Comparison of ENCODE assay signal across 16 mouse cellular contexts in genomic region chr5:105599315-105599714, GRCm38 (mm10).
DNase-seq lines count a peak whose midpoint lies in the region; ATAC-seq lines count a peak whose summit lies in the region.
"Had no signal": no experiment of that assay in that cellular context is flagged by ENCODE, and none has a peak within 500 bp of the region (broad histone marks: within the 10 kb centered on the region; RNA-seq: fewer than 3 reads in every experiment).

No protein-coding gene starts in this region.

- no peak for ATAC-seq in heart, embryonic 14.5 days (ENCODE audit: insufficient number of reproducible peaks, insufficient read depth, low FRiP score, low read depth)
- no peak for ATAC-seq in liver, embryonic 13.5 days (ENCODE audit: low read depth)
- no peak for ATAC-seq in liver, embryonic 11.5 days (replicated peaks; ENCODE audit: low FRiP score)
- no peak for ATAC-seq in liver, embryonic 15.5 days (ENCODE audit: insufficient read depth)
- ATAC-seq: midbrain, embryonic 16.5 days had no signal

- DNase-seq in heart, adult 18-20 months: no peak
- no peak for DNase-seq in liver, embryonic 13.5 days
- DNase-seq in liver, embryonic 11.5 days (ENCODE audit: low spot score): no peak
- DNase-seq in thymus, adult 18-20 months: no peak
- DNase-seq: cerebellum, adult 9-10 months; gastrocnemius, postnatal 25 days; right cerebral cortex, adult 18-20 months had no signal

- peak overlapping the region; percentile 54 to 55 for H3K27ac ChIP-seq in heart, embryonic 14.5 days (replicated peaks in 1 of 2; ENCODE audit: control insufficient read depth in 1 of 2, insufficient read depth in 1 of 2, low read depth in 2 of 2, low read length in 2 of 2)
- H3K27ac ChIP-seq in liver, embryonic 13.5 days: peak overlapping the region; percentile 29; the same call in 1 of the 2 replicates
- H3K27ac ChIP-seq in liver, embryonic 11.5 days (ENCODE audit: low read depth, low read length): no peak overlapping the region
- peak overlapping the region; percentile 96 for H3K27ac ChIP-seq in brown adipose tissue, adult 24 weeks (replicated peaks; ENCODE audit: low read depth, low read length)
- H3K27ac ChIP-seq in liver, embryonic 15.5 days (replicated peaks): 0 out of 2 replicates have a peak overlapping the region, but pooled peaks have one; percentile 29
- H3K27ac ChIP-seq: forebrain, embryonic 12.5 days; hindbrain, embryonic 13.5 days; intestine, embryonic 15.5 days; left cerebral cortex, adult 2 months; limb, embryonic 10.5 days had no signal

- 65% methylated on average over 4 of the region's 4 CpGs for WGBS in heart, embryonic 14.5 days
- 52% methylated on average over 4 of the region's 4 CpGs for WGBS in liver, embryonic 13.5 days (ENCODE audit: insufficient replicate concordance)
- 65% methylated on average over 4 of the region's 4 CpGs for WGBS in liver, embryonic 11.5 days
- WGBS in liver, embryonic 15.5 days (ENCODE audit: insufficient replicate concordance): 58% methylated on average over 4 of the region's 4 CpGs

- H3K9ac ChIP-seq in heart, embryonic 14.5 days (ENCODE audit: low read length): no peak overlapping the region
- no peak overlapping the region for H3K9ac ChIP-seq in liver, embryonic 13.5 days
- no peak overlapping the region for H3K9ac ChIP-seq in liver, embryonic 11.5 days (ENCODE audit: low read depth, low read length)
- H3K9ac ChIP-seq in liver, embryonic 15.5 days: no peak overlapping the region
- H3K9ac ChIP-seq: forebrain, embryonic 12.5 days; hindbrain, embryonic 13.5 days; intestine, embryonic 15.5 days had no signal

- no peaks in the 10 kb centered on the region for H3K27me3 ChIP-seq in heart, embryonic 14.5 days (ENCODE audit: control insufficient read depth, insufficient read depth, low read length)
- no peaks in the 10 kb centered on the region for H3K27me3 ChIP-seq in liver, embryonic 13.5 days
- no peaks in the 10 kb centered on the region for H3K27me3 ChIP-seq in liver, embryonic 11.5 days (replicated peaks; ENCODE audit: control insufficient read depth, insufficient read depth, low read length)
- H3K27me3 ChIP-seq in liver, embryonic 15.5 days: no peaks in the 10 kb centered on the region
- H3K27me3 ChIP-seq: forebrain, embryonic 12.5 days; hindbrain, embryonic 13.5 days; intestine, embryonic 15.5 days had no signal

- H3K4me1 ChIP-seq in heart, embryonic 14.5 days (ENCODE audit: control insufficient read depth in 2 of 2, insufficient read depth in 2 of 2, low read length in 2 of 2): peaks cover 6 to 24% of the 10 kb centered on the region in 2 experiments; a peak in 3 of 4 replicates
- H3K4me1 ChIP-seq in liver, embryonic 13.5 days (replicated peaks): peaks cover 17% of the 10 kb centered on the region
- no peaks in the 10 kb centered on the region for H3K4me1 ChIP-seq in liver, embryonic 11.5 days (replicated peaks; ENCODE audit: control insufficient read depth, insufficient read depth, low read length)
- peaks cover 27% of the 10 kb centered on the region for H3K4me1 ChIP-seq in brown adipose tissue, adult 24 weeks (ENCODE audit: control insufficient read depth, insufficient read depth, insufficient read length, low read length)
- peaks cover 13% of the 10 kb centered on the region; the same call in 1 of the 2 replicates for H3K4me1 ChIP-seq in liver, embryonic 15.5 days (replicated peaks)
- H3K4me1 ChIP-seq: forebrain, embryonic 12.5 days; intestine, embryonic 15.5 days; limb, embryonic 10.5 days had no signal

- no peak overlapping the region for H3K4me3 ChIP-seq in heart, embryonic 14.5 days (ENCODE audit: control insufficient read depth in 1 of 2, insufficient read depth in 1 of 2, low read depth in 1 of 2, low read length in 2 of 2)
- no peak overlapping the region for H3K4me3 ChIP-seq in liver, embryonic 13.5 days (replicated peaks)
- H3K4me3 ChIP-seq in liver, embryonic 11.5 days (ENCODE audit: low read depth, low read length): no peak overlapping the region
- H3K4me3 ChIP-seq in brown adipose tissue, adult 24 weeks (ENCODE audit: insufficient read depth, low read depth, low read length): no peak overlapping the region
- H3K4me3 ChIP-seq in liver, embryonic 15.5 days (replicated peaks): no peak overlapping the region
- H3K4me3 ChIP-seq: forebrain, embryonic 12.5 days; hindbrain, embryonic 13.5 days; intestine, embryonic 15.5 days; left cerebral cortex, adult 2 months; limb, embryonic 10.5 days had no signal

- no peak overlapping the region for H3K4me2 ChIP-seq in heart, embryonic 14.5 days (ENCODE audit: low read length)
- no peak overlapping the region for H3K4me2 ChIP-seq in liver, embryonic 13.5 days
- H3K4me2 ChIP-seq in liver, embryonic 11.5 days: no peak overlapping the region
- H3K4me2 ChIP-seq in liver, embryonic 15.5 days: no peak overlapping the region
- H3K4me2 ChIP-seq: forebrain, embryonic 12.5 days; hindbrain, embryonic 13.5 days; intestine, embryonic 15.5 days had no signal

- no peaks in the 10 kb centered on the region for H3K36me3 ChIP-seq in heart, embryonic 14.5 days (ENCODE audit: control insufficient read depth, insufficient read depth, low read length)
- H3K36me3 ChIP-seq in liver, embryonic 13.5 days: peaks cover 8% of the 10 kb centered on the region; the same call in 1 of the 2 replicates
- no peaks in the 10 kb centered on the region for H3K36me3 ChIP-seq in liver, embryonic 11.5 days (ENCODE audit: control insufficient read depth, insufficient read depth, low read length)
- H3K36me3 ChIP-seq in liver, embryonic 15.5 days (replicated peaks): 0 out of 2 replicates have a peak, but pooled peaks cover 3% of the 10 kb centered on the region
- H3K36me3 ChIP-seq: forebrain, embryonic 12.5 days; hindbrain, embryonic 13.5 days; intestine, embryonic 15.5 days; limb, embryonic 10.5 days had no signal

- no peaks in the 10 kb centered on the region for H3K9me3 ChIP-seq in heart, embryonic 14.5 days (ENCODE audit: control insufficient read depth, low read length)
- H3K9me3 ChIP-seq in liver, embryonic 13.5 days (replicated peaks): no peaks in the 10 kb centered on the region
- no peaks in the 10 kb centered on the region for H3K9me3 ChIP-seq in liver, embryonic 11.5 days (ENCODE audit: control insufficient read depth, low read length)
- no peaks in the 10 kb centered on the region for H3K9me3 ChIP-seq in liver, embryonic 15.5 days (replicated peaks)
- H3K9me3 ChIP-seq: forebrain, embryonic 12.5 days; hindbrain, embryonic 13.5 days; intestine, embryonic 15.5 days; limb, embryonic 10.5 days had no signal
